Mouse (Mus musculus) megakaryocyte, adult 5-6 weeks (primary cell): Measurements from ENCODE around the gene Mapk14. TPM values are rescaled to one million over a fixed set of nuclear protein-coding genes. Genes with fewer than 3 reads are reported as not detected.

ENCODE experiments used
- ATAC-seq: 2 replicates; pipeline ENCODE4 v1.8.0; 2016; ENCODE audit warnings: mild to moderate bottlenecking, inconsistent platforms; ENCODE audit not compliant: poor library complexity, severe bottlenecking
- total RNA-seq, 2 experiments: library from RNA; stranded (forward) in 1 of 2; stranded (reverse) in 1 of 2; fragments of 153-499, 151-499 nt in 1 of 2; fragments of 221-1000, 200-1000 nt in 1 of 2; gene quantifications; 2 replicates each; pipeline versions ENCODE4 v1.2.3 to v1.2.4; 2015 to 2017

The Mapk14 gene
- total RNA-seq, 2 experiments from 2014 or later, result 143 to 163 TPM

DNA sequence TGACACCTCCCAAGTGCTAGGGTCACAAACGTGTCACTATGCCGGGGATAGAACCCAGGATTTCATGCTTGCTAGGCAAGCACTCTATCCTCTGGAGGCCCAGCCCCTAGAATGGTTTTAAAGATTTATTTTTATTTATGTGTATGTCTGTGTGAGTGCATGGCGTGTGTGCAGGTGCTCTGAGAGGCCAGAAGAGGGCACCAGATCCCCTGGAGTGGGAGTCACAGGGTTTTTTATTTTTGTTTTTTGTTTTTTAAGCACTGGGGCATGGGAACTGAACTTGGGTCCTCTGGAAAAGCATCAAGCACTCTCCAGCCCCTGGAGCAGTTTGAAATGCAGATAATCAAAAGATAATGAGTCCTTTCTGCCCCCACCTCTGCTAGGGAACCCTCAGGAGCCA lies 85.7 kb downstream of the Mapk14 start:
- ATAC-seq, result no peak

DNA sequence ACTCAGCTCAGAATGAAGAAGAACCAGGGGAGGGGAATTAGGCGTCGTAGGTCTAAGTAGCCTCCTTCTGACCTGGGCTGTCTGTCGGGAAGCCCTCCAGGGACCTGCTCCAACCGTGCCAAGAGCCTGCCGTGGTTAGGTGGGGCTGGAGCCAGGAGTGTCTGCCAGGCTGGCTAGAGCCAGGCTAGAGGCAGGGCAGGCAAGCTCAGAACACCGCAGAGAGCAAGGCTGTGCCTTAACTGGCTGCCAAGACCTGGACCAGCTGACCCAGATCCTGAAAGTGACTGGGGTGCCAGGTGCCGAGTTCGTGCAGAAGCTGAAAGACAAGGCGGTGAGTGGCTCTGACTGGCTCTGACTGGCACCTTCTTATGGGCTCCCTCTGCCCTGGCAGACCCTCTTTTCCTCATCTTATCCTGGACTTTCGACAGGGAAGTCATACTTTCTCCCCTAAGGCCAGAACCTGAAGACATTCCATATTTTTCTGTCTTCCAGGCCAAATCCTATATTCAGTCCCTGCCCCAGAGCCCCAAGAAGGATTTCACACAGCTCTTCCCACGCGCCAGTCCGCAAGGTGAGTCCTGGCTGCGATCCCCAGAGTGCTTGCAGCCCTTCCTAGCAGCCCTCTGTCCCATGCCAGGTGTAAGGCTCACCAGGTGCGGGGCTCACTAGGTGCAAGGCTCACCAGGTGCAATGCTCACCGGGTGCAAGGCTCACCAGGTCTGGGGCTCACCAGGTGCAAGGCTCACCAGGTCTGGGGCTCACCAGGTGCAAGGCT lies 86.3 kb downstream of the Mapk14 start:
- no peak for ATAC-seq

DNA sequence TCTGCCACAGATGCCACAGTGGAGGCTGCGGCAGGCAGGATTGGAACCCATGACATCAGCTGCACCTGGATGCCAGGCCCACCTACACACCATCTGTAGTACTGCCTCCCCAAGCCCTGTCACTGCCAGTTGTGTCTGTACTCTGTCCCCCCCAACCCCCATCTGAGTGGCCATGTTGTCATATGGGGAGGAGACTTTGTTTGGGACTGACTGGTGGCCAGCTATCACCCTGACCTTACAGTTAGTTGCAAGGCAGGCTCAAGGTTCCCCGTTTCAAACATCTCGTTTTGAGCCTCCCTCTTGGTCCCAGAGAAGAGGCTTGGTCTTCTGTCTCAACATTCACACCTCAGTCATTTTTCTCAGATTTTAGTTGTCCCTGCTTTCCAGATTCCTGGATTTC lies 88.6 kb downstream of the Mapk14 start:
- ATAC-seq, result no peak

DNA sequence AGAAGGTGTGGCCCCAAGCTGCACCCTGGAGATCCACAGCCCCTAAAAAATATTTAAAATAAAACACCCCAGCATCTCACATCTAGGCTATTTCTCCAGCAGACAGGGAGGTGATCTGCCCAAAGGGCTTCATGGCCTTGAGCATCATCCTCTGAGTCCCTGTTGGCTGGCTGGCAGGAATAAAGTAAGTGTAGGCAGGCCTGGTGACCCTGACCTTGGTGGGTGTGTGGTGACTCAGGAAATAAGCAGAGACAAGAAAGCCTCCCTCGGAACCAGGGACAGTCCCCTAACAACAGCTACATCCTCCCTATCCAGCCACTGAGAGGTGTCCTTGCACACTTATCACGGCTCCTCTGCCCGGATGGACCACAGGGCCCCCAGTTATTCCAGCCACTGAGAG lies 89.7 kb downstream of the Mapk14 start:
- no peak for ATAC-seq

DNA sequence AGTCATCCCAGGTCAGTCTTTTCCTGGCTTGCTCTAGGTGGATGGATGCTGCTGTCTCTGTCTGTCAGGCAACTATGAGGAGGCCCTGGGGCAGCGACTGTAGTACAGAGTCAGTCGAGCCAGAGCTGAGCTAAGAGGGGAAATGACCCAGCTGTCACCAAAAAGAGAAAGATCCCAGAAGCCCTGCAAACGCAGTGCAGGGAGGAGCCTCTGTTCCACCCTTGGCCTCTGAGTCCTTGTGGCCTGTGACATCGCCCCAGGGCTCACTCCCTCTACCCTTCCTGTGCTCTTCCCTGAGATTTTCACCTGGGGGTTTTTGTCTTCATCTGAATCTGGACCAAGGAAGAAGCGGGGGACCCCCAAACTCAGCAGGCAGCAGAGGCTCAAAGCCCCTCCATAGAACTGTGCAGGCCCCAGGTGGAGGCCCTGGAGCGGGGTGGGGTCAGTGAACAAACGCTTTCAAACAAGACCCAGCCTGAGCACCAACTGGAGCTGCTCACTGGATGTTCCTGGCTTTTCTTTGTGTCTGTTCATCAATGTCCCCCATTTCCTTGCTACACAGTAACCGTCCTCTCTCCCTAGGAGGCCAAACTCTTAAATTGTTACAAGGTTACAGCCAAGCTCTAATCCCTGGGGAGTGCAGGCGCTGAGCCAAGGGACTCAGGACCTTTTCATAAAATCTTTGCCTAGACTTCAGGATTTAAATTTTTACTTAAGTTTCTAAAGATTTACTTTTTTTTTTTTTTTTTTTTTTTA lies 90.3 kb downstream of the Mapk14 start:
- ATAC-seq, result no peak

DNA sequence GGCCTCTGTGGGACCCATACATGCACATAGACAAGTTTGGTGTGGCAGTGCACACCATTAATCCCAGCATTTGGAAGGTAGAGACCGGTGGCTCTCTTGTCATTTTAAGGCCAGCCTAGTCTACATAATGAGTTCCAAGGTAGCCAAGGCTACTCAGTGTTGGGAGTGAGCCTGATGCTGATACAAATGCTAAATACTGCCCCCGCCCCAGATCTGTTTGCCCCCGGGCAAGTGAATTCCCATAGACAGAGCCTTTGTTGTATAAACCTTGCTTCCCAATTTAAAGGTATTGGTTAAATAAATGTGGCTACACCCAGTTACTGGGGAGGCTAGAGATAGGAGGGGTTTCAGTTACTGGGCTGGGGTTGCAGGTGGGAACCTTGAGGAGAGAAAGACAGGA lies 93.9 kb downstream of the Mapk14 start:
- no peak for ATAC-seq

DNA sequence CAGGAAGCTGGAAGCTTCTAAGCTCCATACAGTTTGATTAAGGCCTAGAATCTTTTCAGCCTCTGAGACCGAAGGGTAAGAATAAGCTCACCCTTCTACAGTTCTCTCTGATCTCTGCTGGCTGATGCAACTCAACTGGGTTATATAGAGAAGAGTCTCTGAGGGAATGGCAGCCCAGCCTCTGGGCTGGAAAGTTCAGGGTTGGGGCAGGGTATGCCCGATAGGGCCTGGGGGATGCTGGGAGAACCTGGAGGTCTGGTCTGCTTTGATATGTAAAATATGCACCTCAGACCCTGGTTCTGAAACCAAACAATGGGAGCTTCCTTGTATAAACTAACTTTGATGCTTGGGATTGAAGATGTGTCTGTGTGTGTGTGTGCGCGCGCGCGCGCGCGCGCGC lies 96.4 kb downstream of the Mapk14 start:
- ATAC-seq, result no peak

DNA sequence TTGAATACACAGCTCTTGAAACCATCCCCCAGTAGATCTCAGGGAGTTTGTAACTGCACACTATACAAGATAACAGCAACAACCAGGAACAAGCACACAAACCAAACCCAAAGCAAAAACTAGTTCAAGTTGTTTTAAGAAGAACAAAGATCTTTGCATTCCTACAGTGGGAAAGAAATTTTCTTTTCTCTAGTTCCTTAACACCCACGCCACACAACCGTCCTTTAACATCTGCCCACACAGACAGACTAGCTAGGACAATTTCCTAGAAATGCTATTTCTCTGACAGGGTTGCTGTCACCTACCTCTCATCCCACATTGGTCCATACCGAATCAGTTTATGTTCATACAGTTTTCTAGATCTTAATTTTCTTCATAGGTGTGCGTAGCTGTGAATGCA lies 105.9 kb downstream of the Mapk14 start:
- no peak for ATAC-seq

Other genes with a start within 250 kb of the Mapk14 start
- 12.8 and 17.9 TPM in 2 replicates for gene Fkbp5, start 173.8 kb upstream of the Mapk14 start, total RNA-seq (2015)
- 25.9 and 26.8 TPM in 2 replicates for gene Fkbp5, start 173.8 kb upstream of the Mapk14 start, total RNA-seq (2017)
- 0.16 TPM in 1 of 2 replicates, not detected in the other for gene Armc12, start 160.5 kb upstream of the Mapk14 start, total RNA-seq (2015)
- gene Armc12, start 160.5 kb upstream of the Mapk14 start, total RNA-seq (2017), result not detected in 2 replicates
- gene Clpsl2, start 141.9 kb upstream of the Mapk14 start, total RNA-seq (2015), result not detected in 2 replicates
- gene Clpsl2, start 141.9 kb upstream of the Mapk14 start, total RNA-seq (2017), result not detected in 2 replicates
- not detected in 2 replicates for gene Clps, start 130.6 kb upstream of the Mapk14 start, total RNA-seq (2015)
- gene Clps, start 130.6 kb upstream of the Mapk14 start, total RNA-seq (2017), result not detected in 2 replicates
- not detected in 2 replicates for gene Lhfpl5, start 115.7 kb upstream of the Mapk14 start, total RNA-seq (2015)
- not detected in 2 replicates for gene Lhfpl5, start 115.7 kb upstream of the Mapk14 start, total RNA-seq (2017)
- gene Srpk1, start 68.6 kb upstream of the Mapk14 start, total RNA-seq (2015), result 53.0 and 66.9 TPM in 2 replicates
- gene Srpk1, start 68.6 kb upstream of the Mapk14 start, total RNA-seq (2017), result 66.9 and 70.8 TPM in 2 replicates
- gene Slc26a8, start 1.1 kb upstream of the Mapk14 start, total RNA-seq (2015), result 0.52 and 0.58 TPM in 2 replicates
- gene Slc26a8, start 1.1 kb upstream of the Mapk14 start, total RNA-seq (2017), result 0.33 TPM in 1 of 2 replicates, not detected in the other
- 5.9 and 8.8 TPM in 2 replicates for gene AC170998.1, start 34.8 kb downstream of the Mapk14 start, total RNA-seq (2015)
- gene AC170998.1, start 34.8 kb downstream of the Mapk14 start, total RNA-seq (2017), result 1.4 and 3.7 TPM in 2 replicates
- gene Mapk13, start 78.0 kb downstream of the Mapk14 start, total RNA-seq (2015), result 12.2 and 17.0 TPM in 2 replicates
- gene Mapk13, start 78.0 kb downstream of the Mapk14 start, total RNA-seq (2017), result 21.3 and 32.8 TPM in 2 replicates
- gene Brpf3, start 109.8 kb downstream of the Mapk14 start, total RNA-seq (2015), result 22.5 and 22.6 TPM in 2 replicates
- 4.4 and 8.3 TPM in 2 replicates for gene Brpf3, start 109.8 kb downstream of the Mapk14 start, total RNA-seq (2017)
- gene Pnpla1, start 167.1 kb downstream of the Mapk14 start, total RNA-seq (2015), result 0.11 and 0.58 TPM in 2 replicates
- gene Pnpla1, start 167.1 kb downstream of the Mapk14 start, total RNA-seq (2017), result 0.57 and 0.92 TPM in 2 replicates
- 0.18 TPM in 1 of 2 replicates, not detected in the other for gene 4930539E08Rik, start 224.0 kb downstream of the Mapk14 start, total RNA-seq (2015)
- gene 4930539E08Rik, start 224.0 kb downstream of the Mapk14 start, total RNA-seq (2017), result 0.08 and 0.40 TPM in 2 replicates